ENCODE assay signal across 8 mouse cellular contexts in genomic region chr5:65130528-65131210, GRCm38 (mm10). TPM values are rescaled to one million over a fixed set of nuclear protein-coding genes. Genes with fewer than 3 reads are reported as not detected.
DNase-seq lines count a peak whose midpoint lies in the region; ATAC-seq and TF ChIP-seq lines count a peak whose summit lies in the region.

No protein-coding gene starts in this region.

- DNase-seq in kidney, postnatal 0 days (ENCODE audit: low spot score) = peak; percentile 58
- no peak for DNase-seq in kidney, postnatal 14 days
- peak; percentile 46 for DNase-seq in embryo, embryonic 11.5 days (ENCODE audit: low read depth, low spot score)
- peak; percentile 73 for DNase-seq in hindbrain, embryonic 14.5 days (ENCODE audit: low spot score)
- DNase-seq in mesoderm, embryonic 11.5 days (ENCODE audit: low read depth, low spot score) = peak; percentile 84
- DNase-seq in spleen, postnatal 14 days (ENCODE audit: low spot score in 2 of 2) = no peak
- no peak for DNase-seq in gastrocnemius, postnatal 4 days (ENCODE audit: low spot score in 2 of 2)
- no peak for DNase-seq in gastrocnemius, adult 8-10 months (ENCODE audit: low spot score in 2 of 2)

- no peak overlapping the region for H3K9ac ChIP-seq in kidney, postnatal 0 days (ENCODE audit: low read depth, low read length)
- peak overlapping the region; percentile 77 for H3K9ac ChIP-seq in hindbrain, embryonic 14.5 days

- H3K9me3 ChIP-seq in kidney, postnatal 0 days (replicated peaks; ENCODE audit: low read length) = no peaks in the 10 kb centered on the region
- H3K9me3 ChIP-seq in hindbrain, embryonic 14.5 days (ENCODE audit: control insufficient read depth, low read length) = no peaks in the 10 kb centered on the region

- no peak overlapping the region for H3K27ac ChIP-seq in kidney, postnatal 0 days
- peak overlapping the region; percentile 88 for H3K27ac ChIP-seq in hindbrain, embryonic 14.5 days

- 5% methylated on average over 12 of the region's 12 CpGs for WGBS in kidney, postnatal 0 days
- WGBS in hindbrain, embryonic 14.5 days = 4% methylated on average over 12 of the region's 12 CpGs

- ATAC-seq in kidney, postnatal 0 days (replicated peaks; ENCODE audit: low FRiP score, low read depth) = no peak
- ATAC-seq in hindbrain, embryonic 14.5 days (ENCODE audit: low FRiP score) = peak; percentile 89

- peak overlapping the region; percentile 57 for H3K4me2 ChIP-seq in kidney, postnatal 0 days (ENCODE audit: low read length)
- peak overlapping the region; percentile 74 for H3K4me2 ChIP-seq in hindbrain, embryonic 14.5 days (replicated peaks)

- no peak for TF ChIP-seq CTCF in kidney, postnatal 0 days (IDR thresholded peaks at IDR 0.05; ENCODE audit: low read depth)

- no peaks in the 10 kb centered on the region for H3K27me3 ChIP-seq in kidney, postnatal 0 days (ENCODE audit: insufficient read depth, low read length)
- no peaks in the 10 kb centered on the region for H3K27me3 ChIP-seq in hindbrain, embryonic 14.5 days (ENCODE audit: control insufficient read depth, insufficient read depth, low read length)

- no peaks in the 10 kb centered on the region for H3K4me1 ChIP-seq in kidney, postnatal 0 days (replicated peaks; ENCODE audit: insufficient read depth, low read length)
- peaks cover 6% of the 10 kb centered on the region; the same call in 1 of the 2 replicates for H3K4me1 ChIP-seq in hindbrain, embryonic 14.5 days (replicated peaks; ENCODE audit: control insufficient read depth, insufficient read depth, low read length)

- peak overlapping the region; percentile 25 for H3K4me3 ChIP-seq in kidney, postnatal 0 days (replicated peaks; ENCODE audit: low read depth, low read length)
- peak overlapping the region; percentile 57 for H3K4me3 ChIP-seq in hindbrain, embryonic 14.5 days (replicated peaks; ENCODE audit: low read length)

- no peaks in the 10 kb centered on the region for H3K36me3 ChIP-seq in kidney, postnatal 0 days (ENCODE audit: insufficient read depth, low read length)
- no peaks in the 10 kb centered on the region for H3K36me3 ChIP-seq in hindbrain, embryonic 14.5 days (replicated peaks; ENCODE audit: control insufficient read depth, insufficient read depth)

RNA-seq across cellular contexts. Expression of gene Klhl5, which starts 23.3 kb away (rescaled TPM):
- 26.5 and 27.5 TPM in 2 replicates for polyA plus RNA-seq in kidney, postnatal 0 days (2015; fragmentation: Nextera tagmentation; extraction: Ambion mirVana)
- polyA plus RNA-seq in hindbrain, embryonic 14.5 days (2014; fragmentation: Nextera tagmentation; extraction: Ambion mirVana) = 49.2 and 53.1 TPM in 2 replicates
- 10 to 100 TPM; 20.1 to 21.1 TPM for total RNA-seq in gastrocnemius, postnatal 4 days (2021)
- 1 to 10 TPM; 4.5 to 6.0 (median 5.6) TPM for total RNA-seq in gastrocnemius, adult 8-10 months (2022)

RNA-seq across cellular contexts. Expression of gene Tmem156, which starts 38.7 kb away (rescaled TPM):
- polyA plus RNA-seq in kidney, postnatal 0 days (2015; fragmentation: Nextera tagmentation; extraction: Ambion mirVana) = 0.18 and 0.19 TPM in 2 replicates
- polyA plus RNA-seq in hindbrain, embryonic 14.5 days (2014; fragmentation: Nextera tagmentation; extraction: Ambion mirVana) = not detected in 2 replicates
- total RNA-seq in gastrocnemius, postnatal 4 days (2021) = under 1 TPM; 0.17 to 0.44 TPM
- under 1 TPM in 1 of 4 experiments, not detected in 3; 0.25 TPM for total RNA-seq in gastrocnemius, adult 8-10 months (2022)

Comparison
In these comparisons a context has a peak if more than half of its experiments do, and no peak if none do; other contexts are left out.
1. DNase-seq: peak in kidney, postnatal 0 days (single experiment), embryo, embryonic 11.5 days (single experiment), hindbrain, embryonic 14.5 days (single experiment) and mesoderm, embryonic 11.5 days (single experiment); none in kidney, postnatal 14 days (single experiment), spleen, postnatal 14 days (0 of 2), gastrocnemius, postnatal 4 days (0 of 2) and gastrocnemius, adult 8-10 months (0 of 2).